Mouse (Mus musculus) cortical plate, adult 2 months (tissue): Measurements from ENCODE around the gene Gast.

ENCODE experiments used
- CTCF ChIP-seq: fragments of 200-500 bp; IDR thresholded peaks from 2 replicates; pipeline ENCODE4 v1.5.1; 2011; ENCODE audit warnings: mild to moderate bottlenecking, control low read depth, low read length; ENCODE audit not compliant: insufficient read depth; ENCODE audit errors: extremely low read depth
- POLR2A ChIP-seq: fragments of 200-500 bp; IDR thresholded peaks from 2 replicates; pipeline ENCODE4 v1.6.1; 2011; ENCODE audit warnings: mild to moderate bottlenecking, low read length, control low read depth; ENCODE audit not compliant: insufficient read depth; ENCODE audit errors: extremely low read depth

- no peak for TF ChIP-seq POLR2A
- TF ChIP-seq CTCF = peak; percentile 91
These were observed 33.9 kb upstream of the Gast start for GRCm38 (mm10) chr11:100300293-100300692.
